Mouse (Mus musculus): ENCODE data around the gene Rtp2.

GRCm38 (mm10) chr16:23890636-23891035 is 41.6 kb downstream of the Rtp2 start, which contains the start of gene Sst:
- no peak for TF ChIP-seq POLR2AphosphoS2 (IDR thresholded peaks at IDR 0.05; ENCODE audit: insufficient read length, low read depth)
- no peak for TF ChIP-seq TCF3 (IDR thresholded peaks at IDR 0.05; ENCODE audit: insufficient read length, low read depth)
- no peak for TF ChIP-seq MAX (IDR thresholded peaks at IDR 0.05; ENCODE audit: low read depth)
- TF ChIP-seq E2F4 (IDR thresholded peaks at IDR 0.05; ENCODE audit: insufficient read depth), result no peak
- no peak for TF ChIP-seq TCF12 (IDR thresholded peaks at IDR 0.05; ENCODE audit: insufficient read depth, poor library complexity, severe bottlenecking)
- TF ChIP-seq USF1 (IDR thresholded peaks at IDR 0.05; ENCODE audit: low read depth), result no peak
- TF ChIP-seq MYOD1 (IDR thresholded peaks at IDR 0.05; ENCODE audit: control insufficient read depth in 1 of 3, insufficient read length in 2 of 3, low read depth in 2 of 3), result no peak

Measured in myocyte (in vitro differentiated cells).